Mouse (Mus musculus) kidney, adult 11 months (tissue): Measurements from ENCODE around the gene A430078G23Rik.

ENCODE experiments used
- DNase-seq: peaks from one replicate; pipeline ENCODE4 v3.0.0; 2022

A430078G23Rik gene

DNA sequence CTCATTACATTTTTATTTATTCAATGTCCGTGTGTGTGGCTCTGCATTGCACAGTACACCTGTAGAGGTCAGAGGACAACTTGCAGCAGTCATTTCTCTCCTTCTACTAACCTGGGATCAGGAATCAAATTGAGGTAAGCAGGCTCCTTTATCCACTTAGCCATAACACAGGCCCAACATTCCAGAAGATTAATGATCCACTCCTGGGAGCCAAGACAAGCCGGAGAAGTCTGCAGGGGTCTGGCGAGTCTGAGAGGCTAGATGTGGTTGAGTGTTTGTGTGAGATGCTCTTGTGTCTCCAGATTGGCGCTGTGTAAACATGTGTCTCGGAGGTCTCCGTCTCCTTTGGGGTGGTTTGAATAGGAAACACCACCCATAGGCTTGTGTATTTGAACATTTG lies 2.5 kb upstream of the A430078G23Rik start:
- no peak for DNase-seq

GRCm38 (mm10) chr8:3352715-3353114 lies 500 bp upstream of the A430078G23Rik start:
- DNase-seq, result no peak

GRCm38 (mm10) chr8:3353811-3354442 lies 712 bp downstream of the A430078G23Rik start:
- no peak for DNase-seq

- DNase-seq, result no peak
These were observed 1.2 kb downstream of the A430078G23Rik start for GRCm38 (mm10) chr8:3354443-3354812.

GRCm38 (mm10) chr8:3355586-3355985 lies 2.4 kb downstream of the A430078G23Rik start:
- no peak for DNase-seq

- DNase-seq, result peak; percentile 67
These were observed 4.8 kb downstream of the A430078G23Rik start for GRCm38 (mm10) chr8:3358060-3358459.

DNA sequence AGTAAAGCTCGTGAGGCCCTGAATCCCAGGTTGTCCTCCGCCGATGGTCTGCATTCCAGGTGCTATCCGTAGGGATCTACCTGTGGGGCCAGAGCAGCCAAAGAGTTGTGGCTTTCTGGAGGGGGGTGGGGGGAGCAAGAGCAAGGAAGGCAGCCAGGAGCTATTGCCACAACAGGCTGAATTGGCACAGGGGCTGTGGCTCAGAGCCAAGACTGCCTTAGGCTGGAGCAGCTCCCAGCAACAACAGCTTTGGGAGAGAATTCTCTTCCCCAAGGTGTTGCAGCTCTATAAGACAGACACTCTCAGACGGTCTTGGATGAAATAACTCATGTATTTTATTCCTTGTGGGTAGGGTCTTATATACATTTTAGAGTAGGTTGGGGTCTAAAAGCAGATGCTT lies 13.9 kb downstream of the A430078G23Rik start:
- DNase-seq, result no peak

- DNase-seq, result no peak
These were observed 14.9 kb downstream of the A430078G23Rik start for GRCm38 (mm10) chr8:3368091-3368490.

GRCm38 (mm10) chr8:3375748-3376147 lies 22.5 kb downstream of the A430078G23Rik start:
- DNase-seq, result no peak

- DNase-seq, result no peak
These were observed 23.5 kb downstream of the A430078G23Rik start for GRCm38 (mm10) chr8:3376641-3377274.

DNA sequence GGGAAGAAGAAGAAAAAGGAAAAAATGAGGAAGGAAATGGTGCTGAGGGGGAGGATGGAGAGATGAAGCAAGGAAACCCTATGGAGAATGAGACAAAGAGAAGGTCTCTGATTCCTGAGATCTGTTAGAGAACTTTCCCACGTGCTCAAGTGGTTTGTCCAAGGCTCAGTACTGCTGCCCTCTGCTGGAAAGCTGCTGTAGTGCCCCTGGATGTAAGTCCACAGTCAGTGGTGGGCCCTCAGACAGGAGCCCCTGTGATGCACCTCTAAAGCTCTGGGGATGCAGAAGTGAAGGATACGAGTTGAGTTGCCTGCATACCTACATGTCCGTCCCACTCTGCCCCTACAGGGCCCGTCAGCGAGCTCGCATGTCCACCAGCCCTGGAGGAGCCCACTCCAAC lies 34.1 kb downstream of the A430078G23Rik start:
- DNase-seq, result peak; percentile 50

- DNase-seq, result no peak
These were observed 35.5 kb downstream of the A430078G23Rik start for GRCm38 (mm10) chr8:3388591-3389338.

DNA sequence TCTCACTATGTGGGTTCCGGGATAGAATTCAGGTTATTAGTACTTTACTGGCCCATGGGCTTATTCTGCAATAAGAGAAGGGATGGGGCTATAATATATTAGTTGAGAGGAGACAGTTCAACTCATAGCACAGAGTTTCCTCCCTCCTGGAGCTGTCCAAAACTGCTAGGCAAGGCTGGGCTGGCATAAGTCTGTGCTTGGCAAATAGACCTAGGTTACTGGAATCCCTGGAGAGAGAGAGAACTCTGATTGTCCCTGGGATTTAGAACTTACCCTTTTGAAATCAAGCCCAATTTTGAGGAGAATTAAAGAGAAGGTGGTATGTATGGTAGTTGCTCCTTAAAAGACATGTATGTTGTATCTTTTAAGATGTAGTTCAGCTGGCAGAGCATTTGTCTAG lies 36.3 kb downstream of the A430078G23Rik start:
- DNase-seq, result no peak

- no peak for DNase-seq
These were observed 39.1 kb downstream of the A430078G23Rik start for GRCm38 (mm10) chr8:3392293-3392692.

DNA sequence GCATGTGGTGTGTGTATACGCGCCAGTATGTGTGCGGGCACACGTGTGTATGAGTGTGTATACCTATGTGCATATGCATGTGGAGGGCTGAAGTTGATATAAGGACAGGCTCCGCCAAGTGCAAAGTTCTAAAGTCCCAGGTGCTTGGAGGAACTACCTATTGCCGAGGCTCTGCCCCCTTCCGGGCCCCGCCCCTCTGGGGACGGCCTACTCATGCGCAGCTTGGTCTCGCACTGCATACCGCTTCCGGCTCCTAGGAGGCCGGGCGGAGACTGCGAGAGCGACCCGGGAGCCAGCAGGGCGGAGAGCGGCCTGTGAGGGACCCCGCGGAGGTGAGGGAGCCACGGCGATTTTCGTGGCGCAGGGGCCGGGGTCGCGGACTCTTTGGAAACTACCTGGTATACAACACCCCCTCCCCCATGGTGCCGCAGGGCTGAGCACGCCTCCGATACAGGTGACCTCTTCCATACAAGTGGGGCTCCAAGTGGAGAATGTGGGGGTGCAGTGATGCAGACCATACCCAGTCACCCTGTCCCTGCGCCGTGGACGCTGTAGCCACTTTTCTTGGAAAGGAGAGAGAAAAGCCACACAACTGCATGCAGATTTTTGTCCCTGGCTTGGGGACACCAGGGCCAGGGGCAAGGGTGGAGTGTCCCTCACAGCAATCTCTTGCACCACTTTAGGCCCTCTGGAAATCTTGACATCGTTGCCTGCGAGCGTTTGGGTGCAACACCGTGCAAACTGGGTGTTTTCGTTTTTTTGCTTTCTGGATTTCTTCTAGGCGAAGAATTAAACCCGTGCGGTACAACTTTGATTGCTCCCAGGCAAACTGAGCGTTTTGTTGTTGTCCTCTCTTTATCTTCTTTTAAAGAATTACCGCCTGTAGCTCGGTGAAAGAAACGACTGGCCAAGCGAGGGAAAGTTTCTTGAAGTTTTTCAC lies 39.8 kb downstream of the A430078G23Rik start, which contains the start of gene Arhgef18:
Gene Arhgef18, plus strand, starts transcription at position 236 of the 940 bp plus-strand sequence.
- DNase-seq, result peak; percentile 94

DNA sequence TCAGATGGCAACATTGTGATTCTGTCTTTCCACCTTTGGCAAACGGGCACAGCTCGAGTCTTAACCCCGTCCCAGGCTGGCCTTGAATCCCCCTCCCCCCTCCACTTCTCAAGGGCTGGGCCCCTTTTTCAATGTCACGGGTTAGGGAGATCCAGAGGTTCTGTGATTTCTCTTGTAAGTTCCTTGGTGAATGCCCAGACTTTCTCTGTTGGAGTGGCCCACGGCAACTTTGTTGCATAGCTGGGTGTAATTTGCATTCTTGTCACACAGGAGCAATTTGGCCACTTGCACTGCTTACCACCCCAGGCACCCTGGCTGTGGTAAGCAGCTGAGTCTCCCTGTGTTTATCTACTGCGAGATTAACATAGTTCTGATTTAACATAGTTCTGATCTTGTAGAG lies 41.4 kb downstream of the A430078G23Rik start:
- peak; percentile 87 for DNase-seq

DNA sequence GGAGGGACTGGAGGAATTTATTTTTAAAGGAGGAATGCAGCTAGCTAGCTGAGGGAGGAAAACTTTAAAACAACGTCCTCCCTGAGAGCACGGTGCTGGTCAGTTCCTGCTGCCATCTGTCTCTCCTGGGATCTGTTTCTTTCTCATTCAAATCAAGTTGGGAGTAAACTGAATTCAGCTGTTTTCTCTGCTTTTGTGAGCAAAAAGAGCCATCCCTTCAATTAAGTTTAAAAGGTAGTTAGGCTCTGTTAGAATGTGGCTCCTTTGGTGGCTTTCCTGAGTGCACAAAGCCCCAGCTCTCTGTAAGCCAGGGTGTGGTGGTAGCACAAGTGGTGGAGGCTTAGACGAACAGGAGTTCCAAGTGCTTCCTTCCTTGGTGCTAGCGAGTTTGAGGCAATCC lies 42.0 kb downstream of the A430078G23Rik start:
- DNase-seq, result no peak

DNA sequence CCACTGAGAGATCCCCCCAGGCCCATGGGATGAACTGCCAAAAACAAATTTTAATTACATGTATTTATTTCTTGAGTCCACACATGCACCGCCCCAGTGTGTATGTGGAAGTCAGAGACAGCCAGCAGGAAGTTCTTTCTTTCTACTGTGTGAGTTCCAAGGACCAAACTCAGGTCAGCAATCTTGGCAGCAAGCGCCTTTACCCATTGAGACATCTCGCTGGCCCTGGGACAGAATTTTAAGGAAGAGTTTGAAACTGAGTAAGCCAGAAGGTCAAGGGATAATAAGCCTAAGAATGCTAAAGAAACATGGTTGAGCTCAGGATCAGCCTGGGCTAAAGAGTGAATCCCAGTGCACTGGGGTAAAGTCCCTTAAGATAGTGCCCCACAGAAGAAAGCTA lies 44.4 kb downstream of the A430078G23Rik start:
- DNase-seq, result peak; percentile 57

- no peak for DNase-seq
These were observed 47.3 kb downstream of the A430078G23Rik start for GRCm38 (mm10) chr8:3400509-3400908.

DNA sequence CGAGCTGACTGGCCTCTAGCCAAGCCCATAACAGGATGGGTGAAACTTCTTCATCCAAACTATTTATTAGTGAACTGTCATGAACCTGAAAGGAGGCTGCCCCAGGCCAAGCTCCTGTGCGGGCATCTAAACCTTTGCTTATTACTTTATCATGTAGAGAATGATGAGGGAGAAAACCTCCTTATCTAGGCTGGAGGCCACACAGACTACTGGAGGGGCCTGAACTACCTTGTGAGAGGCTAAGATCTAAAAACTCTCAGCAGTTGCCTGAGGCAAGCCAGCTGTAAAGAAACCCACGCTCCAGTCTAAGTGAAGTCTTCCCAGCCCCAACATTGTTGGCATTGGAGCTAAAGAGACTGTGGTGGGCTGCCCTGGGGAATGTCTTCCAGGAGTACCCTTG lies 54.2 kb downstream of the A430078G23Rik start:
- DNase-seq, result no peak

- DNase-seq, result no peak
These were observed 57.9 kb downstream of the A430078G23Rik start for GRCm38 (mm10) chr8:3411085-3411484.

- peak; percentile 40 for DNase-seq
These were observed 58.7 kb downstream of the A430078G23Rik start for GRCm38 (mm10) chr8:3411901-3412301.

GRCm38 (mm10) chr8:3412816-3413215 lies 59.6 kb downstream of the A430078G23Rik start:
- no peak for DNase-seq
